Mouse (Mus musculus): ENCODE data around the gene Hivep3. TPM values are rescaled to one million over a fixed set of nuclear protein-coding genes. Genes with fewer than 3 reads are reported as not detected.

Hivep3 gene
- polyA plus RNA-seq, 1 experiment: 1.4 TPM

- no peaks in the 10 kb centered on the region for H3K27me3 ChIP-seq (ENCODE audit: control insufficient read depth, insufficient read depth, insufficient read length)
- H3K4me3 ChIP-seq (ENCODE audit: insufficient read depth, poor library complexity, severe bottlenecking): no peak overlapping the region
- TF ChIP-seq FOSL1 (IDR thresholded peaks at IDR 0.05; ENCODE audit: insufficient read depth, low read length, poor library complexity, severe bottlenecking) (no peak), MYOG (IDR thresholded peaks at IDR 0.05; ENCODE audit: control insufficient read depth, extremely low read depth, insufficient read length) (no peak), CTCF (IDR thresholded peaks at IDR 0.05; ENCODE audit: control insufficient read depth, insufficient read depth, insufficient read length) (no peak), CEBPB (IDR thresholded peaks at IDR 0.05; ENCODE audit: low read depth) (no peak), USF1 (IDR thresholded peaks at IDR 0.05; ENCODE audit: low read depth) (no peak), MAX (IDR thresholded peaks at IDR 0.05) (no peak), MYOD1 (IDR thresholded peaks at IDR 0.05; ENCODE audit: control insufficient read depth, insufficient read length, low read depth) (no peak)
- H3K36me3 ChIP-seq (ENCODE audit: control insufficient read depth, insufficient read depth): no peaks in the 10 kb centered on the region
- H3K79me2 ChIP-seq (ENCODE audit: control insufficient read depth, insufficient read depth): no peaks in the 10 kb centered on the region
- H3ac ChIP-seq (ENCODE audit: control insufficient read depth, insufficient read length, low read depth): no peak overlapping the region
- no peaks in the 10 kb centered on the region for H3K79me3 ChIP-seq (ENCODE audit: low read depth)
Measured at GRCm38 (mm10) chr4:119922945-119923344, 189.4 kb downstream of the Hivep3 start.

GRCm38 (mm10) chr4:119923410-119923809 is 189.8 kb downstream of the Hivep3 start:
- TF ChIP-seq CTCF (IDR thresholded peaks at IDR 0.05; ENCODE audit: control insufficient read depth, insufficient read depth, insufficient read length) (no peak), MYOD1 (IDR thresholded peaks at IDR 0.05; ENCODE audit: control insufficient read depth, insufficient read length, low read depth) (no peak), MAX (IDR thresholded peaks at IDR 0.05) (no peak), USF1 (IDR thresholded peaks at IDR 0.05; ENCODE audit: low read depth) (no peak), FOSL1 (IDR thresholded peaks at IDR 0.05; ENCODE audit: insufficient read depth, low read length, poor library complexity, severe bottlenecking) (no peak), MYOG (IDR thresholded peaks at IDR 0.05; ENCODE audit: control insufficient read depth, extremely low read depth, insufficient read length) (no peak), CEBPB (IDR thresholded peaks at IDR 0.05; ENCODE audit: low read depth) (no peak)

GRCm38 (mm10) chr4:119925052-119925451 is 191.5 kb downstream of the Hivep3 start:
- Histone ChIP-seq H3K4me3 (ENCODE audit: insufficient read depth, poor library complexity, severe bottlenecking) (no peak overlapping the region), H3K79me3 (ENCODE audit: low read depth) (no peaks in the 10 kb centered on the region), H3K27me3 (ENCODE audit: control insufficient read depth, insufficient read depth, insufficient read length) (no peaks in the 10 kb centered on the region), H3K36me3 (ENCODE audit: control insufficient read depth, insufficient read depth) (no peaks in the 10 kb centered on the region), H3ac (ENCODE audit: control insufficient read depth, insufficient read length, low read depth) (no peak overlapping the region), H3K79me2 (ENCODE audit: control insufficient read depth, insufficient read depth) (no peaks in the 10 kb centered on the region)
- TF ChIP-seq FOSL1 (IDR thresholded peaks at IDR 0.05; ENCODE audit: insufficient read depth, low read length, poor library complexity, severe bottlenecking): no peak
- TF ChIP-seq CEBPB (IDR thresholded peaks at IDR 0.05; ENCODE audit: low read depth): no peak
- TF ChIP-seq USF1 (IDR thresholded peaks at IDR 0.05; ENCODE audit: low read depth): no peak
- TF ChIP-seq MAX (IDR thresholded peaks at IDR 0.05): no peak
- no peak for TF ChIP-seq CTCF (IDR thresholded peaks at IDR 0.05; ENCODE audit: control insufficient read depth, insufficient read depth, insufficient read length)
- TF ChIP-seq MYOG (IDR thresholded peaks at IDR 0.05; ENCODE audit: control insufficient read depth, extremely low read depth, insufficient read length): no peak
- no peak for TF ChIP-seq MYOD1 (IDR thresholded peaks at IDR 0.05; ENCODE audit: control insufficient read depth, insufficient read length, low read depth)

More at GRCm38 (mm10) chr4:119923410-119923809, 189.8 kb downstream of the Hivep3 start:
- H3K27me3 ChIP-seq (ENCODE audit: control insufficient read depth, insufficient read depth, insufficient read length): no peaks in the 10 kb centered on the region
- no peaks in the 10 kb centered on the region for H3K36me3 ChIP-seq (ENCODE audit: control insufficient read depth, insufficient read depth)
- H3K79me2 ChIP-seq (ENCODE audit: control insufficient read depth, insufficient read depth): no peaks in the 10 kb centered on the region
- H3K4me3 ChIP-seq (ENCODE audit: insufficient read depth, poor library complexity, severe bottlenecking): no peak overlapping the region
- H3ac ChIP-seq (ENCODE audit: control insufficient read depth, insufficient read length, low read depth): no peak overlapping the region
- no peaks in the 10 kb centered on the region for H3K79me3 ChIP-seq (ENCODE audit: low read depth)

- Histone ChIP-seq H3K4me3 (ENCODE audit: insufficient read depth, poor library complexity, severe bottlenecking) (no peak overlapping the region), H3K79me3 (ENCODE audit: low read depth) (no peaks in the 10 kb centered on the region), H3K27me3 (ENCODE audit: control insufficient read depth, insufficient read depth, insufficient read length) (no peaks in the 10 kb centered on the region), H3K79me2 (ENCODE audit: control insufficient read depth, insufficient read depth) (no peaks in the 10 kb centered on the region), H3ac (ENCODE audit: control insufficient read depth, insufficient read length, low read depth) (no peak overlapping the region), H3K36me3 (ENCODE audit: control insufficient read depth, insufficient read depth) (no peaks in the 10 kb centered on the region)
- TF ChIP-seq MYOG (IDR thresholded peaks at IDR 0.05; ENCODE audit: control insufficient read depth, extremely low read depth, insufficient read length): no peak
- no peak for TF ChIP-seq CEBPB (IDR thresholded peaks at IDR 0.05; ENCODE audit: low read depth)
- no peak for TF ChIP-seq USF1 (IDR thresholded peaks at IDR 0.05; ENCODE audit: low read depth)
- TF ChIP-seq FOSL1 (IDR thresholded peaks at IDR 0.05; ENCODE audit: insufficient read depth, low read length, poor library complexity, severe bottlenecking): no peak
- TF ChIP-seq CTCF (IDR thresholded peaks at IDR 0.05; ENCODE audit: control insufficient read depth, insufficient read depth, insufficient read length): no peak
- no peak for TF ChIP-seq MYOD1 (IDR thresholded peaks at IDR 0.05; ENCODE audit: control insufficient read depth, insufficient read length, low read depth)
- TF ChIP-seq MAX (IDR thresholded peaks at IDR 0.05): no peak
Measured at GRCm38 (mm10) chr4:119931923-119932322, 198.3 kb downstream of the Hivep3 start.

- Histone ChIP-seq H3K36me3 (ENCODE audit: control insufficient read depth, insufficient read depth) (no peaks in the 10 kb centered on the region), H3K4me3 (ENCODE audit: insufficient read depth, poor library complexity, severe bottlenecking) (no peak overlapping the region), H3K79me2 (ENCODE audit: control insufficient read depth, insufficient read depth) (no peaks in the 10 kb centered on the region), H3K79me3 (ENCODE audit: low read depth) (no peaks in the 10 kb centered on the region), H3K27me3 (ENCODE audit: control insufficient read depth, insufficient read depth, insufficient read length) (no peaks in the 10 kb centered on the region), H3ac (ENCODE audit: control insufficient read depth, insufficient read length, low read depth) (no peak overlapping the region)
- TF ChIP-seq MYOD1 (IDR thresholded peaks at IDR 0.05; ENCODE audit: control insufficient read depth, insufficient read length, low read depth): peak; percentile 24
- no peak for TF ChIP-seq MYOG (IDR thresholded peaks at IDR 0.05; ENCODE audit: control insufficient read depth, extremely low read depth, insufficient read length)
- no peak for TF ChIP-seq CTCF (IDR thresholded peaks at IDR 0.05; ENCODE audit: control insufficient read depth, insufficient read depth, insufficient read length)
- TF ChIP-seq MAX (IDR thresholded peaks at IDR 0.05): peak; percentile 19
- no peak for TF ChIP-seq CEBPB (IDR thresholded peaks at IDR 0.05; ENCODE audit: low read depth)
- TF ChIP-seq FOSL1 (IDR thresholded peaks at IDR 0.05; ENCODE audit: insufficient read depth, low read length, poor library complexity, severe bottlenecking): peak; percentile 94
- peak; percentile 16 for TF ChIP-seq USF1 (IDR thresholded peaks at IDR 0.05; ENCODE audit: low read depth)
Measured at GRCm38 (mm10) chr4:119932549-119933257, 199.1 kb downstream of the Hivep3 start.
